Comparison of ENCODE assay signal across 12 mouse cellular contexts in the genomic region with DNA sequence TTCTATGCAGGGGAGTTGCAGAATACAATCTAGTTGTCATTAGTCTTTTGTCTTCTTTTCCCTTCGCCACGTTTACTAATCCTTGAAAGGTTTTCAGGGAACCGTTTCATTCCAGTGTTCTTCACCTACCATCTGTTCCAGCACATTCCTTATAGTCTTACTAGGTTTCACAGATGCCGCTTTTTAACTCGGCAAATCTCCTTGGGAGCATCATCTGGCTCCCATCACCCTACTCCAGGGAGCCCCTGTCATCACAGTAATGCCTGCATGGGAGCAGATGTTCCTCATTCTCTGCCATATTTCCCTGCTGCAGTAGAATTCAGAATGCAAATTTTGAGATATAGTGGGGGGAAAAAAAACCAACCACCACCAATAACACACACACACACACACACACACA. TPM values are rescaled to one million over a fixed set of nuclear protein-coding genes. Genes with fewer than 3 reads are reported as not detected.
DNase-seq lines count a peak whose midpoint lies in the region; ATAC-seq lines count a peak whose summit lies in the region.
"Had no signal": no experiment of that assay in that cellular context is flagged by ENCODE, and none has a peak within 500 bp of the region (broad histone marks: within the 10 kb centered on the region; RNA-seq: fewer than 3 reads in every experiment).

No protein-coding gene starts in this region.

- peak; percentile 29 to 51 for DNase-seq in heart, postnatal 14 days
- no peak for DNase-seq in heart, postnatal 36 days
- peak; percentile 15 to 17 for DNase-seq in right cerebral cortex, adult 2 months (ENCODE audit: low spot score in 2 of 2)
- no peak for DNase-seq in right cerebral cortex, postnatal 4 days
- no peak for DNase-seq in kidney, adult 11 months
- no peak for DNase-seq in lung, postnatal 14 days
- DNase-seq in yolk sac, embryonic 10.5 days (ENCODE audit: low spot score), result no peak

- H3K4me3 ChIP-seq in hindbrain, embryonic 16.5 days (ENCODE audit: low read length), result no peak overlapping the region
- H3K4me3 ChIP-seq: limb, embryonic 13.5 days had no signal

- H3K9ac ChIP-seq in hindbrain, embryonic 16.5 days (ENCODE audit: low read depth, low read length), result no peak overlapping the region
- H3K9ac ChIP-seq: limb, embryonic 13.5 days had no signal

- intact Hi-C loops in heart, postnatal 14 days (cut with DNase I), result no loop called here
- intact Hi-C loops in heart, postnatal 36 days (cut with DNase I), result loop anchor here (5.0 kb wide), 1 partner anchor 210 kb away; no protein-coding TSS in a partner anchor

- H3K36me3 ChIP-seq in hindbrain, embryonic 16.5 days (ENCODE audit: control insufficient read depth, insufficient read depth, low read length), result no peaks in the 10 kb centered on the region
- H3K36me3 ChIP-seq: limb, embryonic 13.5 days had no signal

- no peak overlapping the region for H3K4me2 ChIP-seq in hindbrain, embryonic 16.5 days (ENCODE audit: low read length)
- H3K4me2 ChIP-seq: limb, embryonic 13.5 days had no signal

- peak; percentile 60; the same call in 1 of the 2 replicates for ATAC-seq in hindbrain, embryonic 16.5 days

- no peaks in the 10 kb centered on the region for H3K9me3 ChIP-seq in hindbrain, embryonic 16.5 days (ENCODE audit: control insufficient read depth, low read length)
- H3K9me3 ChIP-seq: limb, embryonic 13.5 days had no signal

- H3K4me1 ChIP-seq in hindbrain, embryonic 16.5 days (ENCODE audit: control insufficient read depth, insufficient read depth, low read depth, low read length), result no peaks in the 10 kb centered on the region

- H3K27ac ChIP-seq in hindbrain, embryonic 16.5 days (ENCODE audit: low read depth, low read length), result no peak overlapping the region
- H3K27ac ChIP-seq: kidney, postnatal 0 days; limb, embryonic 13.5 days had no signal

- 39% methylated on average over 5 of the region's 5 CpGs for WGBS in hindbrain, embryonic 16.5 days

- no peaks in the 10 kb centered on the region for H3K27me3 ChIP-seq in hindbrain, embryonic 16.5 days (replicated peaks; ENCODE audit: control insufficient read depth, insufficient read depth, low read length)
- H3K27me3 ChIP-seq: limb, embryonic 13.5 days had no signal

RNA-seq across cellular contexts. Expression of a gene that starts 5.1 kb away (rescaled TPM):
- total RNA-seq in heart, postnatal 14 days (2021), result 1 to 10 TPM in 1 of 2 experiments, under 1 TPM in 1; 0.41 to 1.2 TPM
- 1 to 10 TPM; 3.3 to 4.6 TPM for total RNA-seq in heart, postnatal 36 days (2021)
- 0.13 and 0.16 TPM in 2 replicates for polyA plus RNA-seq in hindbrain, embryonic 16.5 days (2015; fragmentation: Nextera tagmentation; extraction: Ambion mirVana)
- polyA plus RNA-seq: cortical plate, adult 2 months; neural tube, embryonic 11.5 days had no signal

Comparison
In these comparisons a context has a peak if more than half of its experiments do, and no peak if none do; other contexts are left out.
1. DNase-seq: peak in heart, postnatal 14 days (2 of 2) and right cerebral cortex, adult 2 months (2 of 2); none in heart, postnatal 36 days (0 of 2), right cerebral cortex, postnatal 4 days (single experiment), kidney, adult 11 months (single experiment), lung, postnatal 14 days (single experiment) and yolk sac, embryonic 10.5 days (single experiment).